Mouse (Mus musculus) hindbrain, embryonic 16.5 days (tissue): ENCODE results near the gene Capza2. TPM values are rescaled to one million over a fixed set of nuclear protein-coding genes. Genes with fewer than 3 reads are reported as not detected.
A peak's percentile ranks its signal among the peaks of the same experiment; 100 is the strongest.
"Not testable (repeated sequence)": the region's sequence is repeated elsewhere in the genome, so short reads cannot be mapped to it uniquely, and the experiment has no call there.

ENCODE experiments used
- ATAC-seq: fragments of 200-750 bp; cut with Nextera tagmentation; 2 replicates; pipeline ENCODE4 v1.8.0; 2017; ENCODE audit warnings: moderate TSS enrichment, moderate library complexity
- H3K27ac ChIP-seq: fragments of 300-500 bp; sonication (generic); 2 replicates; pipeline ENCODE4 v1.5.1; 2014; ENCODE audit warnings: low read depth, mild to moderate bottlenecking, control low read depth, low read length, moderate library complexity
- H3K27me3 ChIP-seq: fragments of 300-500 bp; sonication (generic); replicated peaks from 2 replicates; pipeline ENCODE4 v1.6.1; 2014; ENCODE audit warnings: low read length; ENCODE audit not compliant: control insufficient read depth, insufficient read depth
- H3K36me3 ChIP-seq: fragments of 300-500 bp; sonication (generic); 2 replicates; pipeline ENCODE4 v1.6.1; 2014; ENCODE audit warnings: mild to moderate bottlenecking, low read length, moderate library complexity, mixed read lengths; ENCODE audit not compliant: control insufficient read depth, insufficient read depth
- H3K4me1 ChIP-seq: fragments of 300-500 bp; sonication (generic); 2 replicates; pipeline ENCODE4 v1.6.1; 2014; ENCODE audit warnings: low read depth, low read length; ENCODE audit not compliant: control insufficient read depth, insufficient read depth
- H3K4me2 ChIP-seq: fragments of 300-500 bp; sonication (generic); 2 replicates; pipeline ENCODE4 v1.6.1; 2014; ENCODE audit warnings: mild to moderate bottlenecking, low read length, control low read depth, moderate library complexity
- H3K4me3 ChIP-seq: fragments of 300-500 bp; sonication (generic); 2 replicates; pipeline ENCODE4 v1.5.1; 2014; ENCODE audit warnings: mild to moderate bottlenecking, low read length, control low read depth, moderate library complexity
- H3K9ac ChIP-seq: fragments of 300-500 bp; sonication (generic); 2 replicates; pipeline ENCODE4 v1.6.1; 2014; ENCODE audit warnings: low read depth, mild to moderate bottlenecking, control low read depth, low read length, moderate library complexity
- H3K9me3 ChIP-seq: fragments of 300-500 bp; sonication (generic); 2 replicates; pipeline ENCODE4 v1.6.1; 2014; ENCODE audit warnings: mild to moderate bottlenecking, low read length, moderate library complexity; ENCODE audit not compliant: control insufficient read depth
- WGBS: fragments of 180-500 bp; shearing (Covaris S2); extraction: QIAGEN DNeasy Blood & Tissue Kit; methylation state at CpG from one replicate; pipeline ENCODE4 v1.1.7; 2014; 5-methylcytosine and 5-hydroxymethylcytosine counted together
- polyA plus RNA-seq: library from polyadenylated mRNA; unstranded; fragments of >200 nt; fragmentation: Nextera tagmentation; extraction: Ambion mirVana; gene quantifications from 2 replicates; pipeline ENCODE4 v1.2.1, GENCODE M21; 2015

Gene Capza2
- polyA plus RNA-seq, 1 experiment from 2014 or later = 258 TPM

DNA sequence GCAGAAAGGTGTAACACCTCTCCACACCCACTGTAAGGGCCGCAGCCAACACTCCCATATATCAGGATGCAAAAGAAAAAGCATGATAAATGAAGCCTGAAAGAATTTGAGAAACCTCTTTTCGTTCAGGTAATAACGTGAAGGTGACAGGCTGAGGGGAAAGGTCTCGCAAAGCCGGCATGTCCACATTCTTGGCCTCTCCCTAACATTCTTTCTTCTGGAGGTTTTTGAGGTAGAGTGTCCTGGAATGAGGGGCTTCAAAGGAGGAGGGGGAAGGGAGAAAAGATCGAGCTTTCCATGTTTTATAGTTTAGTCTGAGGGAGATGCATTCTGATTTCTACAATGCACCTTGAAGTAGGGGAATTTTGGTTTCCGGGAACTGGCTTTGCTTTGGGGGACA, 56.6 kb downstream of the Capza2 start, which contains the start of gene St7:
TSS of gene St7 (plus strand) at position 287 of the 400 bp plus-strand sequence.
- Histone ChIP-seq H3K27me3 (no peaks in the 10 kb centered on the region), H3K27ac (peak within 1 kb of the TSS; percentile 84), H3K36me3 (no peaks in the 10 kb centered on the region), H3K9ac (peak within 1 kb of the TSS; percentile 87), H3K4me2 (peak within 1 kb of the TSS; percentile 95), H3K9me3 (no peaks in the 10 kb centered on the region), H3K4me1 (peaks cover 4% of the 10 kb centered on the region; the same call in 1 of the 2 replicates), H3K4me3 (peak within 1 kb of the TSS; percentile 88)
- WGBS = 83% methylated on average over 7 of the region's 7 CpGs
- ATAC-seq = no peak

- Histone ChIP-seq H3K9ac (peak overlapping the region; percentile 87), H3K9me3 (no peaks in the 10 kb centered on the region), H3K27ac (peak overlapping the region; percentile 84), H3K4me2 (peak overlapping the region; percentile 95), H3K27me3 (no peaks in the 10 kb centered on the region), H3K4me3 (peak overlapping the region; percentile 88), H3K36me3 (no peaks in the 10 kb centered on the region), H3K4me1 (peaks cover 4% of the 10 kb centered on the region; the same call in 1 of the 2 replicates)
- under 1% methylated on average over 72 of the region's 97 CpGs for WGBS
- ATAC-seq = peak; percentile 83
Measured at GRCm38 (mm10) chr6:17693726-17694549, 57.9 kb downstream of the Capza2 start.

DNA sequence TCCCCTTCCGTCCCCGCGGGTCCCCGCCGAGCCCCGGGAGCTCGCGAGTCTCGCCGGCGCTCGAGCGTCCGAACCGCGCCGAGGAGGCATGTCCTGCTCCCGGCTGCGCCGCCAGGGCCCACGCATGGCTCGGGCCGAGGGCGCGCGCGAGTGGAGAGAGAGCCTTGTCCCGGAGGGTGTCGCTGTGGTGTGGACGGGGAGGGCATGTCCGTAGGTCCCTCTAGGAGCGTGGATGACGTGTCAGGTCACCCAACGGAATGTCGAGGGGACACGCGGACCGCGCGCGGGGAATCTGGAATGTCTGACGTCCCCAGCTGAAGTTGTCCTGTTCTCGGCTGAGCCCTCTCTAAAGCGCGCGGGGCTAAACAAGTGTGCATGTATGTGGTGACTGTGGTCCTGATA, 58.5 kb downstream of the Capza2 start:
- Histone ChIP-seq H3K9ac (peak overlapping the region; percentile 87), H3K36me3 (no peaks in the 10 kb centered on the region), H3K9me3 (no peaks in the 10 kb centered on the region), H3K27ac (peak overlapping the region; percentile 84), H3K4me1 (peaks cover 4% of the 10 kb centered on the region; the same call in 1 of the 2 replicates), H3K4me2 (peak overlapping the region; percentile 95), H3K4me3 (peak overlapping the region; percentile 88), H3K27me3 (no peaks in the 10 kb centered on the region)
- under 1% methylated on average over 46 of the region's 46 CpGs for WGBS
- ATAC-seq = peak; percentile 89

DNA sequence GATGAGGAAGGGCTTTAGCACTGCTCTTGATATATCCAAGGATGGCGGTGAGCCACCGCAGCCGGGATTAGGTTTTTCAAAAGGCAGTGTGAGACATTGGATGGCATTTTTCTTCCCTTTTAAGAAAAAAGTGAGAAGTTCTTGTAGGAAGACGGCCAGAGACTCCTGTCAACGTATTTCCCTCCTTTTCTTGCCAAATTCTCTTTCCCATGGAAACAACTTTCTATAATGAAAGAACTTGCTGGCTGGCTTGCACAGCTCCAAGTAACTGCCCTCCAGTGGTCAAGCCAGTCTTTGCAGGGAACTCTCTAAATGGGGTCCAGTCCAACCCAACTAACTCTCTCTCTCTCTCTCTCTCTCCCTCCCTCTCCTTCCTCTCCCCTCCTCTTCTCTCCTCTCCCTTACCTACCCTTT, 60.3 kb downstream of the Capza2 start:
- Histone ChIP-seq H3K9ac (no peak overlapping the region), H3K27ac (no peak overlapping the region), H3K4me3 (no peak overlapping the region), H3K27me3 (no peaks in the 10 kb centered on the region), H3K9me3 (no peaks in the 10 kb centered on the region), H3K4me2 (peak overlapping the region; percentile 28), H3K4me1 (peaks cover 4% of the 10 kb centered on the region; the same call in 1 of the 2 replicates), H3K36me3 (no peaks in the 10 kb centered on the region)
- WGBS = 44% methylated on average over 5 of the region's 5 CpGs
- ATAC-seq = peak; percentile 48; the same call in 1 of the 2 replicates

DNA sequence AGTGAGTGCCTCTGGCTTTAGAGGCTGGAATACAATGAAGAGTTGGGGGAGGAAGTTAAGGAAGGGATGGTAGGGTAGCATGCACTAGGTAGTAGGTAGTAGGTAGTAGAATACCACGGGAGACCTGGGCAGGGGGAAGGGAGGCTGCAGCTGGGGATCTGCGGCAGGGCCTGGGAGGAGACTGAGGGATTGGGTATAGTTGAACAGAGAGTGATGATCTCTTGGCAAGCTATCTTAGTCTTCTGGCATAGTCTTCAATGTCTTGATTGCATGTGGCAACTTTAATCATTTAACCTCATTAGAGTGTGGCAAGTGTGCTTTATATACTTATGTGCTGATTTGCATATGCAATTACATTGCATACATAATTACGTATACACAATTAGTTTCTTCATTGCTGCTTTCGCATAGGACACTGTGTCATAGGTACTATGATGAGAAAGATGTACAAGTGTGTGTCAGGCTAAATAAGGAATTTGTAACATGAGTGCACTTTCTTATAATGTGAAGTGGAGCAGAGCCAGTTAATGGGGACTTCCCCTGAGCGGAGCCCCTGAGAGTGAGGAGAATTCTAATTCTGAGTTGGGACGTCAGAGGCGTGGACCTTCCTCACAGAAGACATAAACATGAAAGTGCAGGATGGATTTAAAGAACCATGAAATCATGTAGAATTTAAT, 65.0 kb downstream of the Capza2 start:
- H3K9ac ChIP-seq = no peak overlapping the region
- H3K4me1 ChIP-seq = no peaks in the 10 kb centered on the region
- no peak overlapping the region for H3K4me3 ChIP-seq
- 37% methylated on average over 7 of the region's 7 CpGs for WGBS
- no peaks in the 10 kb centered on the region for H3K36me3 ChIP-seq
- no peak overlapping the region for H3K27ac ChIP-seq
- H3K4me2 ChIP-seq = no peak overlapping the region
- peak; percentile 41; the same call in 1 of the 2 replicates for ATAC-seq
- H3K9me3 ChIP-seq = no peaks in the 10 kb centered on the region
- no peaks in the 10 kb centered on the region for H3K27me3 ChIP-seq

- H3K9ac ChIP-seq, H3K9me3 ChIP-seq, ATAC-seq, H3K27me3 ChIP-seq, H3K4me1 ChIP-seq, H3K27ac ChIP-seq, H3K4me2 ChIP-seq, H3K36me3 ChIP-seq, H3K4me3 ChIP-seq: not testable (repeated sequence)
- 96% methylated on average over 1 of the region's 1 CpGs for WGBS
Measured at GRCm38 (mm10) chr6:17704038-17704437, 68.0 kb downstream of the Capza2 start.

DNA sequence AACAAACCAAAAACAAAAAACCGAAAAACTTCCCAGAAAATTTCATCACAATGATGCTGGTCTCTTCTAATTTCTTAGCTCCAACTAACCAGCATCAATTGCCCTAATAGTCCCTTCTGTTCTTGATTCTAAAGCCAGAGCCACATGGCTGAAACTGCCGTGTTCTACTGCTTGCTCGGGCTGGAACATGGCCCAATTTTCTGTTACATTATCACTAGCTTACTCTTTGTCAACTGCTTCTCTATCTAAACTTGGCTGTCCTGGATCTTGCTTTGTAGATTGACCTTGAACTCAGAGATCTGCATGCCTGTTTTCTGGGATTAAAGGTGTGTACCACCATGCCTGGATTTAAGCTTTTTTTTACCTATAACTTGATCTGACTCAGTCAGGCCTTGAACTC, 69.9 kb downstream of the Capza2 start:
- no peaks in the 10 kb centered on the region for H3K36me3 ChIP-seq
- H3K9me3 ChIP-seq = no peaks in the 10 kb centered on the region
- no peak overlapping the region for H3K27ac ChIP-seq
- H3K4me3 ChIP-seq = no peak overlapping the region
- H3K4me1 ChIP-seq = no peaks in the 10 kb centered on the region
- no peak overlapping the region for H3K4me2 ChIP-seq
- ATAC-seq = no peak
- no peaks in the 10 kb centered on the region for H3K27me3 ChIP-seq
- WGBS = 90% methylated on average over 3 of the region's 3 CpGs
- no peak overlapping the region for H3K9ac ChIP-seq
